9 mouse cellular contexts compared by ENCODE assay signal in the genomic region with DNA sequence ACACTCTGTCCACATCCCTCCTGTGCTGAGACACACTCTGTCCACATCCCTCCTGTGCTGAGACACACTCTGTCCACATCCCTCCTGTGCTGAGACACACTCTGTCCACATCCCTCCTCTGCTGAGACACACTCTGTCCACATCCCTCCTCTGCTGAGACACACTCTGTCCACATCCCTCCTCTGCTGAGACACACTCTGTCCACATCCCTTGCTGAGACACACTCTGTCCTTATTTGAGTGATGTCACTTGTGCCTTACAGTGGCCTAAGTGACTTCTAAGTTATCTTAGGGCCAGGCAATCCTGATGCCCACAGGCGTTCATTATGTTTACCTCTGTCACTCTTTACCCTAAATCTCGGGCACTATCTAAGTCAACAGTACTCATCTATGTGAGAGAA. TPM values are rescaled to one million over a fixed set of nuclear protein-coding genes. Genes with fewer than 3 reads are reported as not detected.
"Had no signal": no experiment of that assay in that cellular context is flagged by ENCODE, and none has a peak within 500 bp of the region (broad histone marks: within the 10 kb centered on the region; RNA-seq: fewer than 3 reads in every experiment).

No protein-coding gene starts in this region.

RNA-seq across cellular contexts. Expression of gene Chrdl2, which starts 45.4 kb away (rescaled TPM):
- total RNA-seq: megakaryocyte progenitor cell, adult 5-6 weeks; megakaryocyte-erythroid progenitor cell, adult 5-6 weeks had no signal
- polyA plus RNA-seq: liver, embryonic 13.5 days; liver, embryonic 15.5 days; lung, embryonic 16.5 days; macrophage; midbrain, embryonic 12.5 days; midbrain, embryonic 14.5 days; myocyte had no signal
